Mouse (Mus musculus) spleen, postnatal 10 days (tissue): ENCODE data around the gene Unc5cl.

Source experiments
- DNase-seq, 2 experiments: peaks; one replicate each; pipeline ENCODE4 v3.0.0; 2021 to 2022; ENCODE audit warnings: low spot score in 2 of 2

Unc5cl gene

DNA sequence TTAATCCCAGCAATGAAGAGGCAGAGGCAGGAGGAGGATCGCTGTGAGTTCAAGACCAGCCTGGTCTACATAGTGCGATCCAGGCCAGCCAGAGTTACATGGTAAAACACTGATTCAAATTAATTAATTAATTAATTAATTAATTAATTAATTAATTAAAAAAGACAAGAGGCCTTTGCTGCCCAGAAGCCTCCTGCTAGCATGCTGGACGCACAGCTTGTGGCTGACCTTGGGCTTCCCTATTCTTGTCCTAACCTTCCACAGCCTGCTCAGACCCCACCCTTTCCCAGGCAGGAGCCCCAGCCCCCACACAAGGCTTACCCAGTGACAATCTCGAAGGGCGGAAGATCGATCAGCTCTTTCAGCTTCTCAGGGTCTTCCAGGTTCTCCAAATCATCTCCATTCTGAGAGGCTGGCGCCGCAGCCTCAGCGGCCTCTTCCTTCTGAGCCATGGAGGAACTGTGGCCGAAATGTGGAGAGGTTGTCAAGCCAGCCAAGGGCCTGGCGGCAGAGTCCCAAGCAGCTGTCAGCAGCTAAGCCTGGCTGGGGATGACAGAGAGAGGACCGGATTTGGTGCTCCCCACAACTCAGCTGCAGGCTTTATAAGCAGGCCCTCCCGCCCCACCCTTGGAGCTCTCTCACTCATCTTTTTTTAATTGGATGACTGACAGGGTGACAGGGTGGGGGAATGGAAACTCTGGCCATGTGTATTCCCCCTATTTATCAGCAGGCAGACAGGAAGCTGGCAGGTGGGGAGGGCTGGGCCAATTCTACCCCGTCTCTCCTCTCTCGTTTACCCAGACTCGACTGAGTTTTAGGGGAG, 22.3 kb upstream of the Unc5cl start, which contains the start of gene Apobec2:
TSS of gene Apobec2 (minus strand) at position 773 of the 823 bp plus-strand sequence.
- DNase-seq: no peak

GRCm38 (mm10) chr17:48433006-48433655, 21.6 kb upstream of the Unc5cl start:
- DNase-seq: no peak

- DNase-seq: no peak
These were observed 20.9 kb upstream of the Unc5cl start for GRCm38 (mm10) chr17:48433689-48434330.

DNA sequence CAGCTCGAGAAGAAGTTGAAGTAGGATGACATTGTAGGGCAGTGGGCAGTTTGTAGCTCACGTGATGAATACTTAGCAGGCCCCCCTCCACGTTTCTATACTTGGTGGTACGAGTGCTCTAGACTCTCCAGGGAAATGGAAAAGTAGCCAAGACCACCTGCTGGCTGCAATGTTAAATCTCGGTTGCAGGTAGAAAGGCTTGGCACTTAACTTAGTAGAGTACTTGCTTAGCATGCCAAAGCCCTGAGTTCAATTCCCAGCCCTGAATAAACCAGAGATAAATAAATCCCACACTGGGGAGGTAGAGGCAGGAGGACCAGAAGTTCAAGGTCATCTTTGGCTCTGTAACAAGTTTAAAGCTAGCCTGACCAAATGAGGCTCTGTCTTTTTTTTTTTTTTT, 20.2 kb upstream of the Unc5cl start:
- DNase-seq: no peak

DNA sequence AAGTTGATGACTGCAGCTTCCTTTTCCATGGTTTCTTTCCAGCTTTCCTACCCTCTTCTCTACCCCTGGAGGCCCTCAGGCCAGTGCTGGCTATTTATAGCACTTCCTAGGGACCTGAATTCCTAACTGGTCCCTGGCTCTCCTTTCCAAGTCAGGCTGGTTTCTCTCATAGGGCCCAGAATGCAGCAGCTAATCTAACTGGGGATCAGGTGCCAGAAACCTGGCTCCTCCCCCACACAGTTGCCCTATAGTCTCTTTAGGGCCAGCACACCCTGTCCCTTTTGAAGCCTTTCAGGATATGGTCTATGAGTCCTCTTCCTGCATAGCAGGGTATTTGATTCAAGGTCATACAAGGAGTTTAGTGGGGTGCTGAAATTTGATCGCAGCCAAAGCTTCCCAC, 18.2 kb upstream of the Unc5cl start:
- no peak for DNase-seq

DNA sequence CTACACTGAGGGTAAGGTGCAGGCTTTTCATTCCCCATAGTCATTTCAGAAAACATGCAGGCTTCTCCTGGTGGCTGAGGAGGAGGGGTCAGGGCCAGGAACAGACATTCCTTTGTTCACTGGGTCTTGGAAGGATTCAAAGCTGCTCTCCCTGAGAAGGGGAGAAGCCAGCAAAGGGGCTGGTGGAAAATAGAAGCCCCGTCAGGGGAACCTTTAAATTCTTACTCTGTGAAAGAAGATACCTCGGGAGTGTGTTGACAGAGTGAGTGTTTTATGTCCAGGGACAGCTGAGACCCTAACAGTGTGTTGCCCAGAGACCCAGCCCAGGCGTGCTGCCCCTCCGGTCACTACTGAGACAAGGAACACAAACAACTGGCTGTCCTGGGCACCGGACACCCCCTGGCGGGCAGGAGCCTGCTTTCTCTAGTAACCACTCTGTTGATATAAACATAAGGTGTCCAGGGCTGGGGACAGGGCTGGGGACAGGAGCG, 17.2 kb upstream of the Unc5cl start:
- no peak for DNase-seq

DNA sequence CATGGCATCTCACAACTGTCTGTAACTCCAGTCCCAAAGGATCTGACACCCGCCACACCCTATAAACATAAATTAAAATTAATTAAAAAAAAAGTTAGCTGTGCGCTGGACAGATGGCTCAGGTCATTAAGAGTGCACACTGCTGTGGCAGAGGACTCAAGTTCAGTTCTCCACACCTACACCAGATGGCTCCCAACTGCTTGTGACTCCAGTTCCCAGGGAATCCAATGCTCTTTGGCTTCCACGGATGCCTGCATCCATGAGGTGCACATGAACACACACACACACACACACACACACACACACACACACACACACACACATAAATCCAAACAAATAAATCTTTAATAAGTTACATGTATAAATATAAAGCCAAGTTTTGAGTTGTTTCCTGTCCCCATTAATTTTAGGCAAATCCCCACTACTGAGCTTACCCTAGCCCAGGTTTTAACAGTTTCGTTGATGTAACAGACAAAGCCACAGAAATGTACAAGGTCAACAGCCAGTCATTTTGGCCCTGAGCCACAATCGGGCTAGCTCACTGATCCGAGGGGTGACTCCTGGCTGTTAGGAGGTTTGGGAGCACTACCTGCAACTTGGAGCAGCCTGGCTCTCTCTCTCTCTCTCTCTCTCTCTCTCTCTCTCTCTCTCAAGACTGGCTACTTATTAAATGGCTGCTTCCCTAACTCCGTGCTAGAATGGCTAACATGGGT, 11.8 kb upstream of the Unc5cl start:
- no peak for DNase-seq

DNA sequence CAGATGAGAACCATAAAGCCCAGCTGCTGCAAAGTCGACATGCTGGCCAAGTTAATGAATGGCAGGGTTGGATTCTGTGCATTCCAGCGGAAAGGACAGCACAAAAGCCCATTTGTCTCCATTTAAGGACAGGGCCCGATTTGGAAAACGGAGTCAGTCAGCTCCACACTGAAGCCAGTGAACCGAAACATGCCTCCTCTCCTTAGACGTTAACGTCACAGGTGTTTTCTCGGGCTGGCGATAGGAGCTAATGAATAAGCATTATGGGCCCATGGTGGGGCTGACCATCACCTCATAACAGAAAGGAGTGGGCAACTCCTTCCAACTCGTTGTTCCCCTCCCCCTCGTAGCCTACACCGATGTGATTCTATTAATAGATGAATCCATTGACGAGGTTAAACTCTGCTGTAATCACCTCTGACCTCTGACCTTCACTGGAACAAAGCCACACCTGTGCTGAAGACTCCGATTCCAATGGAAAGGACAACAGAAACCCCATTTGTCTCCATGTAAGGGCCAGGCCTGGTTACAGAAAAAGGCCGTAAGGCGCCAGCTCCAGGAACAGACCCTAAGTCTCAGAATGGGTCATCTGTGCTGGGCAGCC, 11.1 kb upstream of the Unc5cl start:
- no peak for DNase-seq

DNA sequence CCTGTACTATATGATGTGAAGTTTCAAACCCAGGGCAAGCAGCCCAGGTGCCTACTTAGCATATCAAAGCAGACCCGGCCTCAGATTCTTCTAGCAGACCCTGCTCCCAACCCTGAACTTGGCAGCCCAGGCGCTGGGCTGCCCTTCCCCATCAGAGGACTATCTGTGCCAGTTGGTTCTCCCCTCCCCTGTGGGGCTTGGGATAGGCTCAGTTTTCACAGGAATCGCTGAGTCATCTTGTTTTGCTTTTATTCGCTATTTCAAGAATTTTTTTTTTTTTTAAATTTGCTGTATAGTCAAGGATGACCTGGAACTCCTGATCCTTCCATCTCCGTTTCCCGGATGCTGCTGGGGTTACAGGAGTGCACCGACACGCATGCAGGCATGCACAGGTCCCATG, 7.0 kb upstream of the Unc5cl start:
- DNase-seq: no peak

- peak; percentile 83 for DNase-seq
These were observed 3.9 kb upstream of the Unc5cl start for GRCm38 (mm10) chr17:48450666-48451352.

GRCm38 (mm10) chr17:48451353-48451675, 3.4 kb upstream of the Unc5cl start, which contains the start of gene Tspo2:
Gene Tspo2, minus strand, starts transcription at chr17:48451522.
- DNase-seq: peak; percentile 76 to 81

DNA sequence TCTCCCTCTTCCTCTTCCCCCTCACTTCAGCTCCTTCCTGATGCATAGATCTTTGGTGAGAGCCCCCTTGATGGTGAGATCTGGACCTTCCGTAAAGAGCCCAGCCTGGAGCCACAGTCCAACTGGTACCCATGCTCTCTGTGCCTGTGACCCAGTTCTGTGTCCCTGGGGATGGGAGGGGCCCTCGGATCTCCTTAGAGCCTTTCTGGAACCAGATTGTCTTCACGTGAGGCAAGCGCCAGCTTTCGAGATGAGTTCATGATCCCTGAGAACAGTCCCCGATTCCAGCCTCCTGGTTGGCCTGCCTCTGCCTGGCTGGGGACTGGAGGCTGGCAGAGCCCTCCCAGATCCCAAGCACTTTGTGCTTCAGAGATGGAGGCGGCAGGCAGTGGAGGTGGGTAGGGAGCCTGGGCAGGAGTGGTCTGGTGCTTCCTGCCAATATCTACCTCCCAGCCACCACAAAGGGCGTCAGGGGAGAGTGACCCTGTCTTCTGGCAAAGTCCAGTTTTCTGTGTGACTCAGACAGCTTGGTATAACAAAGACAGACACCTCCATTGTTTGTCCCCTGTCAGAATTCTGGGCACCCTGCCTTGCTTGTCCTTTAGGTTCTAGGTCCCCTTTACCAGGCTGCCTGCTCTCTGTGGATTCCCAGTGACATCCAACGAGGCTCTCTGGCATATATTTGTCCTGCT, 2.8 kb upstream of the Unc5cl start:
- DNase-seq: peak; percentile 57 to 63

GRCm38 (mm10) chr17:48453489-48453888, 1.2 kb upstream of the Unc5cl start:
- DNase-seq: peak in 1 of 2 experiments; percentile 52

GRCm38 (mm10) chr17:48454190-48454589, 511 bp upstream of the Unc5cl start:
- DNase-seq: no peak

DNA sequence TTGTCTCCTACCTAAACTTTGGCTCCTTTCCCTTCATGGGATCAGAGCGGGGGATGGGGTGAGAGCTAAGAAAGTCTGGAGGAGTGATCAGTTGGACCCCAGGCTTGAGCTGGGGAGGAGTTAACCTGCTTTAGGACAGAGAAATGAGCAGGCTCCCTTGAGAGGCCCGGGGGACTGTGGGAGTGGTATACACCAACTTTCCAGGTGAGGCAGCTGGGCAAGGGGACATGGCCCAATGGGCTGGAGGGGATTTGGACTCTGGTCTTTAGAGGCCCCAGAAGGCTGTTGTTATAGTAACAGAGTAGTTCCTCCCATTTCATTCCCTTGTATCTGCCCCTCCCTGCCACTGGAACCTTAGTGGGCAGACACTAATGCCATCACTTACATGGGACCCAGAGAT, 1.3 kb downstream of the Unc5cl start:
- no peak for DNase-seq

- DNase-seq: no peak
These were observed 3.4 kb downstream of the Unc5cl start for GRCm38 (mm10) chr17:48457971-48458653.

DNA sequence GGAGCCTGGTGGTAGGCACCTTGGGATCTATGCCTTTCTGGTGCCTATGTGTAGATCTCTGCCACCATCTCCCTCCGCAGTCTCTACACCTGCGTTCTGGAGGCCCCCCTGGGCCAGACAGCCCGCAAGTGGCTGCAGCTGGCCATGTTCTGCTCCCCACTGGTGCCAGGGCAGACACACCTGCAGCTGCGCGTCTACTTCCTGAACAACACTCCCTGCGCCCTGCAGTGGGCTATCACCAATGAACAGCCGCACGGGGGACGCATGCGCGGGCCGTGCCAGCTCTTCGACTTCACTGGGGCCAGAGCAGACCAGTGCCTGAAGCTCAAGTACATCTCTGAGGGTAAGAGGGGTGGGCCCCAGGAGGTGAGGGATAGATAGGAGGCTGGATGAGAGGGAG, 7.4 kb downstream of the Unc5cl start:
- DNase-seq: peak in 1 of 2 experiments; percentile 65

DNA sequence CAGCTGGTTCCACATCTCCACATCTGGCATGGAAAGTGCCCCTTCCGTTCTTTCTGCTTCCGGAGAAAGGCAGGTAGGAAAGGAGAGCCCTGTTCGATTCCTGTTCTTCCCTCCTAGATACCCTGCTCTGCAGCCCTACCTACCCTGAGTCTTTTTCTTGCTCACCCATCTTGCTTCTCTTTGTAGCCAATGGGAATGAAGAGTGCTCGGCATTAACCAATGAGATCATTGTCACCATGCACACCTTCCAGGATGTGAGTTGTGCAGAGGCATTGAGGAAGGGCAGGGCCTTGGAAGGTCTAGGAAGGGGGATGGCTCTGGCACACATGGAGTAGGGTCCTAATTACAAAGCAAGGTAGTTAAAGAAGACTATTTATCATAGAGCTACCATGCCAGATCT, 8.7 kb downstream of the Unc5cl start:
- no peak for DNase-seq

- peak; percentile 42 to 51 for DNase-seq
These were observed 12.2 kb downstream of the Unc5cl start for GRCm38 (mm10) chr17:48466769-48467394.
